Mouse (Mus musculus): ENCODE data around the gene Arid3c.
A peak's percentile ranks its signal among the peaks of the same experiment; 100 is the strongest.

The Arid3c gene

GRCm38 (mm10) chr4:41754797-41755337 is 23.9 kb upstream of the Arid3c start, which contains the start of gene Galt:
Gene Galt (plus strand): TSS chr4:41755228.
- no peak for DNase-seq (ENCODE audit: extremely low spot score, low read depth, low spot score)

GRCm38 (mm10) chr4:41745021-41745420 is 14.1 kb upstream of the Arid3c start:
- DNase-seq (ENCODE audit: extremely low spot score, low read depth, low spot score) = no peak

- no peak for DNase-seq (ENCODE audit: extremely low spot score, low read depth, low spot score)
These were observed 13.2 kb upstream of the Arid3c start for GRCm38 (mm10) chr4:41744131-41744530.

GRCm38 (mm10) chr4:41741158-41741560 is 10.2 kb upstream of the Arid3c start:
- DNase-seq (ENCODE audit: extremely low spot score, low read depth, low spot score) = no peak

GRCm38 (mm10) chr4:41740380-41741157 is 9.6 kb upstream of the Arid3c start:
- no peak for DNase-seq (ENCODE audit: extremely low spot score, low read depth, low spot score)

GRCm38 (mm10) chr4:41739260-41739659 is 8.3 kb upstream of the Arid3c start:
- no peak for DNase-seq (ENCODE audit: extremely low spot score, low read depth, low spot score)

- no peak for DNase-seq (ENCODE audit: extremely low spot score, low read depth, low spot score)
These were observed 7.3 kb upstream of the Arid3c start for GRCm38 (mm10) chr4:41738256-41738603.

GRCm38 (mm10) chr4:41737602-41738255 is 6.8 kb upstream of the Arid3c start:
- no peak for DNase-seq (ENCODE audit: extremely low spot score, low read depth, low spot score)

- DNase-seq (ENCODE audit: extremely low spot score, low read depth, low spot score) = no peak
These were observed 3.9 kb downstream of the Arid3c start for GRCm38 (mm10) chr4:41726826-41727621.

GRCm38 (mm10) chr4:41722918-41723351 is 8.0 kb downstream of the Arid3c start, which contains the start of gene Dctn3:
Gene Dctn3 (minus strand): TSS chr4:41723170.
- DNase-seq (ENCODE audit: extremely low spot score, low read depth, low spot score) = peak; percentile 97

GRCm38 (mm10) chr4:41716834-41717233 is 14.1 kb downstream of the Arid3c start:
- DNase-seq (ENCODE audit: extremely low spot score, low read depth, low spot score) = no peak

- no peak for DNase-seq (ENCODE audit: extremely low spot score, low read depth, low spot score)
These were observed 15.3 kb downstream of the Arid3c start for GRCm38 (mm10) chr4:41715596-41715995.

GRCm38 (mm10) chr4:41715082-41715481 is 15.9 kb downstream of the Arid3c start:
- no peak for DNase-seq (ENCODE audit: extremely low spot score, low read depth, low spot score)

GRCm38 (mm10) chr4:41714276-41714675 is 16.7 kb downstream of the Arid3c start:
- DNase-seq (ENCODE audit: extremely low spot score, low read depth, low spot score) = no peak

GRCm38 (mm10) chr4:41713197-41714067 is 17.5 kb downstream of the Arid3c start, which contains the start of gene Rpp25l:
Gene Rpp25l (minus strand): TSS chr4:41713534.
- DNase-seq (ENCODE audit: extremely low spot score, low read depth, low spot score) = no peak

- DNase-seq (ENCODE audit: extremely low spot score, low read depth, low spot score) = no peak
These were observed 18.3 kb downstream of the Arid3c start for GRCm38 (mm10) chr4:41712421-41713196.

GRCm38 (mm10) chr4:41711705-41712375 is 19.1 kb downstream of the Arid3c start:
- no peak for DNase-seq (ENCODE audit: extremely low spot score, low read depth, low spot score)

GRCm38 (mm10) chr4:41710229-41710628 is 20.7 kb downstream of the Arid3c start:
- no peak for DNase-seq (ENCODE audit: extremely low spot score, low read depth, low spot score)

- peak; percentile 63 for DNase-seq (ENCODE audit: extremely low spot score, low read depth, low spot score)
These were observed 22.7 kb downstream of the Arid3c start for GRCm38 (mm10) chr4:41708192-41708745.
